Mouse (Mus musculus) MEL (cell line): ENCODE data around the gene Nudt16l1. TPM values are rescaled to one million over a fixed set of nuclear protein-coding genes. Genes with fewer than 3 reads are reported as not detected.

ENCODE experiments used
- DNase-seq: peaks from one replicate; pipeline ENCODE4 v3.0.0; 2011; ENCODE audit warnings: low read depth, low spot score
- H3K27ac ChIP-seq: 2 replicates; pipeline ENCODE4 v1.5.1; 2012; ENCODE audit warnings: low read depth, mild to moderate bottlenecking, control low read depth, low read length, moderate library complexity; ENCODE audit not compliant: control insufficient read depth
- H3K27me3 ChIP-seq, 2 experiments: fragments of 150-350 bp in 1 of 2; sonication (generic) in 1 of 2; 2 replicates each; pipeline ENCODE4 v1.6.1; 2012; ENCODE audit warnings: low read length in 2 of 2, mild to moderate bottlenecking in 2 of 2, improper control_type of control experiment in 1 of 2, moderate library complexity in 1 of 2; ENCODE audit not compliant: insufficient read depth in 2 of 2, control insufficient read depth in 1 of 2
- H3K36me3 ChIP-seq, 2 experiments: 2 replicates each; pipeline ENCODE4 v1.6.1; 2012 to 2014; ENCODE audit warnings: low read length in 2 of 2, improper control_type of control experiment in 1 of 2, inconsistent platforms in 1 of 2, mild to moderate bottlenecking in 1 of 2; ENCODE audit not compliant: insufficient read depth in 2 of 2, control insufficient read depth in 1 of 2
- H3K4me1 ChIP-seq, 2 experiments: fragments of 150-350 bp in 1 of 2; sonication (generic) in 1 of 2; 2 replicates each; pipeline ENCODE4 v1.6.1; 2012; ENCODE audit warnings: low read length in 2 of 2, improper control_type of control experiment in 1 of 2, mild to moderate bottlenecking in 1 of 2; ENCODE audit not compliant: insufficient read depth in 2 of 2, control insufficient read depth in 1 of 2
- H3K4me3 ChIP-seq, 2 experiments: fragments of 150-350 bp in 1 of 2; sonication (generic) in 1 of 2; 2 replicates each; pipeline ENCODE4 v1.5.1; 2012; ENCODE audit warnings: low read depth in 2 of 2, low read length in 2 of 2, mild to moderate bottlenecking in 2 of 2, moderate library complexity in 2 of 2, control low read depth in 1 of 2, improper control_type of control experiment in 1 of 2; ENCODE audit not compliant: control insufficient read depth in 1 of 2, insufficient read depth in 1 of 2
- H3K79me2 ChIP-seq: 2 replicates; pipeline ENCODE4 v1.6.1; 2012; ENCODE audit warnings: mild to moderate bottlenecking, low read length, moderate library complexity; ENCODE audit not compliant: control insufficient read depth, poor library complexity, insufficient read depth
- H3K9ac ChIP-seq: 2 replicates; pipeline ENCODE4 v1.6.1; 2012; ENCODE audit warnings: low read depth, mild to moderate bottlenecking, control low read depth, low read length, moderate library complexity; ENCODE audit not compliant: control insufficient read depth, poor library complexity, severe bottlenecking
- H3K9me3 ChIP-seq: fragments of 150-350 bp; sonication (generic); replicated peaks from 2 replicates; pipeline ENCODE4 v1.6.1; 2012; ENCODE audit warnings: mild to moderate bottlenecking, low read length, improper control_type of control experiment, moderate library complexity; ENCODE audit not compliant: insufficient read depth
- BHLHE40 ChIP-seq: IDR thresholded peaks from 2 replicates; pipeline ENCODE4 v1.6.1; 2012; ENCODE audit warnings: low read depth, mild to moderate bottlenecking, inconsistent platforms, low read length, improper control_type of control experiment, borderline replicate concordance
- CHD2 ChIP-seq: IDR thresholded peaks from 2 replicates; pipeline ENCODE4 v1.6.1; 2011; ENCODE audit warnings: low read length, improper control_type of control experiment
- E2F4 ChIP-seq: IDR thresholded peaks from 2 replicates; pipeline ENCODE4 v1.6.1; 2011; ENCODE audit warnings: low read depth, low read length, improper control_type of control experiment, borderline replicate concordance
- ELF1 ChIP-seq: IDR thresholded peaks from 2 replicates; pipeline ENCODE4 v1.6.1; 2014; ENCODE audit warnings: low read depth, mild to moderate bottlenecking, inconsistent platforms, low read length, improper control_type of control experiment, moderate library complexity
- EP300 ChIP-seq, 2 experiments: IDR thresholded peaks; 2 replicates each; pipeline ENCODE4 v1.6.1; 2011; ENCODE audit warnings: improper control_type of control experiment in 2 of 2, low read length in 2 of 2, low read depth in 1 of 2, mild to moderate bottlenecking in 1 of 2
- ETS1 ChIP-seq: IDR thresholded peaks from 2 replicates; pipeline ENCODE4 v1.6.1; 2012; ENCODE audit warnings: low read depth, mild to moderate bottlenecking, inconsistent platforms, low read length, improper control_type of control experiment, moderate library complexity
- GATA1 ChIP-seq: IDR thresholded peaks from 2 replicates; pipeline ENCODE4 v1.6.1; 2011; ENCODE audit warnings: low read depth, low read length, improper control_type of control experiment
- HCFC1 ChIP-seq: IDR thresholded peaks from 2 replicates; pipeline ENCODE4 v1.6.1; 2012; ENCODE audit warnings: low read depth, mild to moderate bottlenecking, inconsistent platforms, low read length, improper control_type of control experiment, moderate library complexity
- KAT2A ChIP-seq: conservative IDR thresholded peaks from 2 replicates; pipeline ENCODE4 v1.6.1; 2012; ENCODE audit warnings: low read depth, low read length, improper control_type of control experiment, inconsistent platforms
- MAX ChIP-seq: IDR thresholded peaks from 2 replicates; pipeline ENCODE4 v1.6.1; 2011; ENCODE audit warnings: low read length, improper control_type of control experiment
- MAZ ChIP-seq: IDR thresholded peaks from 2 replicates; pipeline ENCODE4 v1.6.1; 2012; ENCODE audit warnings: low read depth, mild to moderate bottlenecking, inconsistent platforms, low read length, improper control_type of control experiment
- MEF2A ChIP-seq: IDR thresholded peaks from 2 replicates; pipeline ENCODE4 v1.6.1; 2014; ENCODE audit warnings: low read depth, mild to moderate bottlenecking, inconsistent platforms, low read length, improper control_type of control experiment; ENCODE audit not compliant: poor library complexity, insufficient replicate concordance, severe bottlenecking; ENCODE audit errors: extremely low read depth
- MXI1 ChIP-seq: IDR thresholded peaks from 2 replicates; pipeline ENCODE4 v1.6.1; 2011; ENCODE audit warnings: mild to moderate bottlenecking, low read depth, low read length, improper control_type of control experiment
- MYC ChIP-seq: IDR thresholded peaks from 2 replicates; pipeline ENCODE4 v1.6.1; 2011; ENCODE audit warnings: low read depth, mild to moderate bottlenecking, low read length, improper control_type of control experiment, moderate library complexity
- NELFE ChIP-seq: IDR thresholded peaks from 2 replicates; pipeline ENCODE4 v1.6.1; 2011; ENCODE audit warnings: low read depth, low read length, improper control_type of control experiment
- NRF1 ChIP-seq: IDR thresholded peaks from 2 replicates; pipeline ENCODE4 v1.6.1; 2014; ENCODE audit warnings: low read depth, mild to moderate bottlenecking, inconsistent platforms, low read length, improper control_type of control experiment, moderate library complexity; ENCODE audit not compliant: poor library complexity, insufficient read depth, severe bottlenecking
- POLR2A ChIP-seq, 2 experiments: IDR thresholded peaks; 2 replicates each; pipeline ENCODE4 v1.6.1; 2011 to 2012; ENCODE audit warnings: low read length in 2 of 2, mild to moderate bottlenecking in 2 of 2, control low read depth in 1 of 2, improper control_type of control experiment in 1 of 2, low read depth in 1 of 2, moderate library complexity in 1 of 2; ENCODE audit not compliant: control insufficient read depth in 1 of 2, insufficient read depth in 1 of 2, poor library complexity in 1 of 2
- POLR2AphosphoS5 ChIP-seq: IDR thresholded peaks from 2 replicates; pipeline ENCODE4 v1.6.1; 2012; ENCODE audit warnings: low read depth, borderline replicate concordance, mild to moderate bottlenecking, inconsistent platforms, low read length, moderate library complexity, mixed read lengths
- RAD21 ChIP-seq: IDR thresholded peaks from 2 replicates; pipeline ENCODE4 v1.6.1; 2011; ENCODE audit warnings: mild to moderate bottlenecking, low read depth, low read length, improper control_type of control experiment
- SIN3A ChIP-seq: IDR thresholded peaks from 2 replicates; pipeline ENCODE4 v1.6.1; 2012; ENCODE audit warnings: low read length, improper control_type of control experiment, inconsistent platforms
- TBP ChIP-seq: IDR thresholded peaks from 2 replicates; pipeline ENCODE4 v1.8.0; 2011; ENCODE audit warnings: low read depth, low read length, improper control_type of control experiment
- TCF12 ChIP-seq: IDR thresholded peaks from 2 replicates; pipeline ENCODE4 v1.6.1; 2014; ENCODE audit warnings: low read depth, mild to moderate bottlenecking, inconsistent platforms, low read length, improper control_type of control experiment, moderate library complexity
- USF1 ChIP-seq: IDR thresholded peaks from 2 replicates; pipeline ENCODE4 v1.6.1; 2014; ENCODE audit warnings: low read depth, mild to moderate bottlenecking, inconsistent platforms, low read length, improper control_type of control experiment, moderate library complexity
- USF2 ChIP-seq, 2 experiments: IDR thresholded peaks; 2 replicates each; pipeline ENCODE4 v1.6.1; 2011 to 2012; ENCODE audit warnings: improper control_type of control experiment in 2 of 2, low read length in 2 of 2, borderline replicate concordance in 1 of 2, inconsistent platforms in 1 of 2, low read depth in 1 of 2, mild to moderate bottlenecking in 1 of 2; ENCODE audit not compliant: insufficient read depth in 1 of 2
- ZNF384 ChIP-seq: IDR thresholded peaks from 2 replicates; pipeline ENCODE4 v1.6.1; 2012; ENCODE audit warnings: low read depth, mild to moderate bottlenecking, inconsistent platforms, low read length, improper control_type of control experiment
- polyA plus RNA-seq, 2 experiments: library from polyadenylated mRNA; stranded (reverse) in 1 of 2; unstranded in 1 of 2; fragments of >175 nt in 1 of 2; fragments of >200 nt in 1 of 2; gene quantifications; 2 replicates each; pipeline versions ENCODE4 v1.2.1 to v1.2.4; 2012; ENCODE audit warnings: low replicate concordance in 2 of 2, low read depth in 1 of 2; ENCODE audit not compliant: insufficient read length in 2 of 2, insufficient read depth in 1 of 2, missing spikeins in 1 of 2
- total RNA-seq: library from RNA; depleted of rRNA; stranded (reverse); fragments of 300-350 nt; gene quantifications from 2 replicates; pipeline ENCODE4 v1.2.3, GENCODE M21; 2012

The Nudt16l1 gene
- total and polyA plus RNA-seq, 3 experiments: 41.1 to 69.3 TPM; not detected in 1

GRCm38 (mm10) chr16:4963797-4964709 is 25.5 kb downstream of the Nudt16l1 start, which contains the start of gene Anks3:
Gene Anks3 (minus strand): TSS chr16:4964205.
- peak within 1 kb of the TSS; percentile 82 for H3K9ac ChIP-seq
- DNase-seq: peak; percentile 96
- peak within 1 kb of the TSS; percentile 81 to 92 for H3K4me3 ChIP-seq
- H3K4me1 ChIP-seq: peaks cover 0 to 13% of the 10 kb centered on the region in 2 experiments; a peak in 1 of 4 replicates
- H3K79me2 ChIP-seq: peaks cover 17% of the 10 kb centered on the region
- TF ChIP-seq POLR2AphosphoS5 (no peak), ZNF384 (no peak), USF1 (peak; percentile 46; the same call in 1 of the 2 replicates), MAX (peak; percentile 72), NELFE (peak; percentile 56), HCFC1 (peak; percentile 93), CHD2 (no peak), TBP (0 out of 2 replicates have a peak, but pooled peaks have one; percentile 30), ETS1 (0 out of 2 replicates have a peak, but pooled peaks have one; percentile 10), EP300 (IDR thresholded peaks at IDR 0.05; ENCODE audit: low read depth in 1 of 2, low read length in 2 of 2) (no peak), RAD21 (no peak), BHLHE40 (no peak), KAT2A (no peak; the same call in 1 of the 2 replicates), MYC (peak; percentile 47; the same call in 1 of the 2 replicates), TCF12 (0 out of 2 replicates have a peak, but pooled peaks have one; percentile 49), USF2 (IDR thresholded peaks at IDR 0.05; ENCODE audit: borderline replicate concordance in 1 of 2, insufficient read depth in 1 of 2, low read depth in 1 of 2, low read length in 2 of 2) (no peak), MEF2A (no peak), MXI1 (peak; percentile 91), E2F4 (no peak), NRF1 (no peak; the same call in 1 of the 2 replicates), GATA1 (no peak), MAZ (peak; percentile 65; the same call in 1 of the 2 replicates), SIN3A (peak; percentile 97), ELF1 (peak; percentile 87), POLR2A (IDR thresholded peaks at IDR 0.05; ENCODE audit: control insufficient read depth in 1 of 2, insufficient read depth in 1 of 2, low read depth in 1 of 2, low read length in 2 of 2, poor library complexity in 1 of 2) (peak; percentile 74 to 92)
- H3K36me3 ChIP-seq: peaks cover 0 to 5% of the 10 kb centered on the region in 2 experiments; a peak in 2 of 4 replicates
- H3K27me3 ChIP-seq: no peaks in the 10 kb centered on the region
- H3K9me3 ChIP-seq: no peaks in the 10 kb centered on the region
- peak within 1 kb of the TSS; percentile 56 for H3K27ac ChIP-seq
